Mouse (Mus musculus): ENCODE measurements around the gene Gm10645. TPM values are rescaled to one million over a fixed set of nuclear protein-coding genes. Genes with fewer than 3 reads are reported as not detected.

The Gm10645 gene
- polyA plus RNA-seq, 2 experiments = 0.09 to 0.15 TPM

- H3K9ac ChIP-seq (replicated peaks) = no peak overlapping the region
- no peak overlapping the region for H3K27ac ChIP-seq
- DNase-seq (ENCODE audit: low read depth in 3 of 3, low spot score in 3 of 3) (no peak), ATAC-seq (ENCODE audit: insufficient read depth) (no peak)
- H3K4me2 ChIP-seq (ENCODE audit: low read depth) = no peak overlapping the region
- H3K9me3 ChIP-seq (ENCODE audit: control insufficient read depth, low read length) = no peaks in the 10 kb centered on the region
- no peak overlapping the region for H3K4me3 ChIP-seq (ENCODE audit: insufficient read depth in 1 of 2, low read depth in 2 of 2, low read length in 2 of 2)
- no peaks in the 10 kb centered on the region for H3K4me1 ChIP-seq (replicated peaks; ENCODE audit: control insufficient read depth in 2 of 2, insufficient read depth in 2 of 2, low read length in 1 of 2)
- no peaks in the 10 kb centered on the region for H3K27me3 ChIP-seq (ENCODE audit: control insufficient read depth, insufficient read depth, low read length)
- no peaks in the 10 kb centered on the region for H3K36me3 ChIP-seq (replicated peaks; ENCODE audit: control insufficient read depth, insufficient read depth, low read depth)
- 64% methylated on average over 3 of the region's 3 CpGs for WGBS (ENCODE audit: insufficient replicate concordance)
- TF ChIP-seq CTCF (IDR thresholded peaks at IDR 0.05; ENCODE audit: low read depth) = no peak
- TF ChIP-seq EP300 (IDR thresholded peaks at IDR 0.05; ENCODE audit: low read depth) = no peak
These were observed 20.5 kb downstream of the Gm10645 start for GRCm38 (mm10) chr8:83145421-83145820.

- no peak overlapping the region for H3K4me2 ChIP-seq (ENCODE audit: low read depth)
- DNase-seq (ENCODE audit: low read depth in 3 of 3, low spot score in 3 of 3) = no peak
- H3K9me3 ChIP-seq (ENCODE audit: control insufficient read depth, low read length) = no peaks in the 10 kb centered on the region
- H3K27me3 ChIP-seq (ENCODE audit: control insufficient read depth, insufficient read depth, low read length) = no peaks in the 10 kb centered on the region
- no peaks in the 10 kb centered on the region for H3K36me3 ChIP-seq (replicated peaks; ENCODE audit: control insufficient read depth, insufficient read depth, low read depth)
- 57% methylated on average over 4 of the region's 4 CpGs for WGBS (ENCODE audit: insufficient replicate concordance)
- no peak overlapping the region for H3K9ac ChIP-seq (replicated peaks)
- TF ChIP-seq CTCF (IDR thresholded peaks at IDR 0.05; ENCODE audit: low read depth) (no peak), EP300 (IDR thresholded peaks at IDR 0.05; ENCODE audit: low read depth) (no peak)
- no peak for ATAC-seq (ENCODE audit: insufficient read depth)
- H3K27ac ChIP-seq = no peak overlapping the region
- H3K4me1 ChIP-seq (replicated peaks; ENCODE audit: control insufficient read depth in 2 of 2, insufficient read depth in 2 of 2, low read length in 1 of 2) = peaks cover 0 to 3% of the 10 kb centered on the region in 2 experiments; a peak in 1 of 4 replicates
- no peak overlapping the region for H3K4me3 ChIP-seq (ENCODE audit: insufficient read depth in 1 of 2, low read depth in 2 of 2, low read length in 2 of 2)
These were observed 21.4 kb downstream of the Gm10645 start for GRCm38 (mm10) chr8:83144601-83145000.

- Histone ChIP-seq H3K27ac (no peak overlapping the region), H3K9ac (replicated peaks) (no peak overlapping the region), H3K36me3 (replicated peaks; ENCODE audit: control insufficient read depth, insufficient read depth, low read depth) (no peaks in the 10 kb centered on the region), H3K4me1 (replicated peaks; ENCODE audit: control insufficient read depth in 2 of 2, insufficient read depth in 2 of 2, low read length in 1 of 2) (peaks cover 0 to 3% of the 10 kb centered on the region in 2 experiments; a peak in 1 of 4 replicates), H3K27me3 (ENCODE audit: control insufficient read depth, insufficient read depth, low read length) (no peaks in the 10 kb centered on the region), H3K9me3 (ENCODE audit: control insufficient read depth, low read length) (no peaks in the 10 kb centered on the region), H3K4me2 (ENCODE audit: low read depth) (0 out of 2 replicates have a peak overlapping the region, but pooled peaks have one; percentile 20), H3K4me3 (ENCODE audit: insufficient read depth in 1 of 2, low read depth in 2 of 2, low read length in 2 of 2) (no peak overlapping the region)
- peak in 1 of 3 experiments; percentile 24 for DNase-seq (ENCODE audit: low read depth in 3 of 3, low spot score in 3 of 3)
- no peak for ATAC-seq (ENCODE audit: insufficient read depth)
- WGBS (ENCODE audit: insufficient replicate concordance) = 29% methylated on average over 5 of the region's 5 CpGs
- TF ChIP-seq EP300 (IDR thresholded peaks at IDR 0.05; ENCODE audit: low read depth) = no peak
- no peak for TF ChIP-seq CTCF (IDR thresholded peaks at IDR 0.05; ENCODE audit: low read depth)
These were observed 24.6 kb downstream of the Gm10645 start for GRCm38 (mm10) chr8:83141358-83141757.

GRCm38 (mm10) chr8:83140701-83141111, 25.3 kb downstream of the Gm10645 start:
- DNase-seq (ENCODE audit: low read depth in 3 of 3, low spot score in 3 of 3) (no peak), ATAC-seq (ENCODE audit: insufficient read depth) (no peak)
- no peak for TF ChIP-seq EP300 (IDR thresholded peaks at IDR 0.05; ENCODE audit: low read depth)
- no peak for TF ChIP-seq CTCF (IDR thresholded peaks at IDR 0.05; ENCODE audit: low read depth)
- Histone ChIP-seq H3K4me2 (ENCODE audit: low read depth) (peak overlapping the region; percentile 20; the same call in 1 of the 2 replicates), H3K27ac (no peak overlapping the region), H3K4me1 (replicated peaks; ENCODE audit: control insufficient read depth in 2 of 2, insufficient read depth in 2 of 2, low read length in 1 of 2) (peaks cover 0 to 3% of the 10 kb centered on the region in 2 experiments; a peak in 1 of 4 replicates), H3K9ac (replicated peaks) (no peak overlapping the region), H3K4me3 (ENCODE audit: insufficient read depth in 1 of 2, low read depth in 2 of 2, low read length in 2 of 2) (no peak overlapping the region), H3K36me3 (replicated peaks; ENCODE audit: control insufficient read depth, insufficient read depth, low read depth) (no peaks in the 10 kb centered on the region), H3K9me3 (ENCODE audit: control insufficient read depth, low read length) (no peaks in the 10 kb centered on the region), H3K27me3 (ENCODE audit: control insufficient read depth, insufficient read depth, low read length) (no peaks in the 10 kb centered on the region)
- 9% methylated on average over 3 of the region's 3 CpGs for WGBS (ENCODE audit: insufficient replicate concordance)

- H3K4me1 ChIP-seq (replicated peaks; ENCODE audit: control insufficient read depth in 2 of 2, insufficient read depth in 2 of 2, low read length in 1 of 2) = peaks cover 0 to 3% of the 10 kb centered on the region in 2 experiments; a peak in 1 of 4 replicates
- H3K27ac ChIP-seq = no peak overlapping the region
- 14% methylated on average over 1 of the region's 1 CpGs for WGBS (ENCODE audit: insufficient replicate concordance)
- H3K36me3 ChIP-seq (replicated peaks; ENCODE audit: control insufficient read depth, insufficient read depth, low read depth) = no peaks in the 10 kb centered on the region
- no peaks in the 10 kb centered on the region for H3K9me3 ChIP-seq (ENCODE audit: control insufficient read depth, low read length)
- no peak for DNase-seq (ENCODE audit: low read depth in 3 of 3, low spot score in 3 of 3)
- H3K27me3 ChIP-seq (ENCODE audit: control insufficient read depth, insufficient read depth, low read length) = no peaks in the 10 kb centered on the region
- no peak overlapping the region for H3K9ac ChIP-seq (replicated peaks)
- no peak overlapping the region for H3K4me2 ChIP-seq (ENCODE audit: low read depth)
- no peak for ATAC-seq (ENCODE audit: insufficient read depth)
- no peak for TF ChIP-seq EP300 (IDR thresholded peaks at IDR 0.05; ENCODE audit: low read depth)
- TF ChIP-seq CTCF (IDR thresholded peaks at IDR 0.05; ENCODE audit: low read depth) = no peak
- H3K4me3 ChIP-seq (ENCODE audit: insufficient read depth in 1 of 2, low read depth in 2 of 2, low read length in 2 of 2) = no peak overlapping the region
These were observed 25.9 kb downstream of the Gm10645 start for GRCm38 (mm10) chr8:83140068-83140467.

All from liver, embryonic 14.5 days (tissue).